Comparison of ENCODE assay signal across 25 mouse cellular contexts in the genomic region with DNA sequence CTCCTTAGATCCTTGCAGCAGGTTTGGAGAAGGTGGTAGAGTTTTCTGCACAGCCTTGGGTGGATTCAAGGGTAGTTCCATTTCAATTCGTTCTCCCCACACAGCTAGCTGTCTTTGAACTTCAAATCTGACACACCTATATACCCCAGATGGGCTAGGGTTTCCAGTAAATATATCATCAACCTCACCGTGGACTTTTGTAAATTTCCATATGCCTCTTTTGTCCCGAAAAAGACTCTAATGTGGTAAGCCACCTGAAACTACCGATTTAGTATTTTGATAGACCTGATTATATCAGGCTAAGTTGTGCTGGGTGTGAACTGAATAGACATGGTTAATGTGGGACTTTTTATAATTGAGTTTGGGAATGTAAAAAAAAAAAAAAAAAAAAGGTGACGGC.
"Had no signal": no experiment of that assay in that cellular context is flagged by ENCODE, and none has a peak within 500 bp of the region (broad histone marks: within the 10 kb centered on the region; RNA-seq: fewer than 3 reads in every experiment).

No protein-coding gene starts in this region.

- H3K4me3 ChIP-seq: gastrocnemius, adult 2 months; heart, adult 2 months; heart, embryonic 10.5 days; heart, embryonic 12.5 days; hindbrain, embryonic 10.5 days; hindbrain, embryonic 12.5 days; intestine, embryonic 15.5 days; layer of hippocampus, adult 2 months; left cerebral cortex, adult 2 months; limb, embryonic 10.5 days; limb, embryonic 12.5 days had no signal

- H3K27ac ChIP-seq: gastrocnemius, adult 2 months; heart, adult 2 months; heart, embryonic 10.5 days; hindbrain, embryonic 10.5 days; hindbrain, embryonic 12.5 days; hindbrain, embryonic 14.5 days; intestine, embryonic 15.5 days; layer of hippocampus, adult 2 months; left cerebral cortex, adult 2 months; limb, embryonic 10.5 days; limb, embryonic 12.5 days had no signal

- H3K27me3 ChIP-seq: hindbrain, embryonic 12.5 days; intestine, embryonic 15.5 days; limb, embryonic 12.5 days had no signal

- DNase-seq: gastrocnemius, adult 2 months; gastrocnemius, postnatal 14 days; gastrocnemius, postnatal 36 days; heart, adult 11 months; heart, adult 2 months; heart, postnatal 4 days; kidney, adult 18-20 months; kidney, adult 8-10 months; kidney, postnatal 10 days; kidney, postnatal 25 days; kidney, postnatal 4 days; liver had no signal

- ATAC-seq: hindbrain, embryonic 16.5 days; intestine, embryonic 15.5 days; intestine, postnatal 0 days had no signal

- H3K36me3 ChIP-seq: heart, embryonic 10.5 days; heart, embryonic 12.5 days; hindbrain, embryonic 10.5 days; hindbrain, embryonic 12.5 days; intestine, embryonic 15.5 days; limb, embryonic 10.5 days; limb, embryonic 12.5 days had no signal

- H3K4me2 ChIP-seq: heart, embryonic 12.5 days; hindbrain, embryonic 12.5 days; hindbrain, embryonic 14.5 days; intestine, embryonic 15.5 days; limb, embryonic 12.5 days; liver, embryonic 11.5 days had no signal

- H3K9me3 ChIP-seq: heart, embryonic 10.5 days; heart, embryonic 12.5 days; hindbrain, embryonic 10.5 days; hindbrain, embryonic 12.5 days; intestine, embryonic 15.5 days; limb, embryonic 10.5 days; limb, embryonic 12.5 days had no signal

- H3K9ac ChIP-seq: heart, embryonic 12.5 days; hindbrain, embryonic 12.5 days; hindbrain, embryonic 14.5 days; intestine, embryonic 15.5 days; limb, embryonic 12.5 days had no signal

- H3K4me1 ChIP-seq: hindbrain, embryonic 12.5 days; intestine, embryonic 15.5 days; limb, embryonic 10.5 days; limb, embryonic 12.5 days had no signal
